Mouse (Mus musculus) left cerebral cortex, postnatal 10 days (tissue): ENCODE measurements around the gene Pip4k2b. TPM values are rescaled to one million over a fixed set of nuclear protein-coding genes. Genes with fewer than 3 reads are reported as not detected.

ENCODE experiments used
- DNase-seq, 2 experiments: peaks; one replicate each; pipeline ENCODE4 v3.0.0; 2021 to 2022; ENCODE audit warnings: low spot score in 2 of 2, mixed read lengths in 1 of 2; ENCODE audit errors: extremely low spot score in 1 of 2
- intact Hi-C: fragments of 180-260 bp; cut with DNase I; formaldehyde crosslinking; loops from one replicate; pipeline ENCODE4 v1.15.1; 2025
- total RNA-seq, 2 experiments: library from RNA; stranded (reverse); gene quantifications; 2 replicates each; pipeline ENCODE4 v1.2.3; 2021

Pip4k2b gene
- total RNA-seq, 2 experiments from 2014 or later, result 146 to 153 TPM

GRCm38 (mm10) chr11:97700003-97700745 is 44.3 kb downstream of the Pip4k2b start, which contains the start of gene Pcgf2:
Gene Pcgf2 (minus strand): TSS chr11:97700497.
- DNase-seq, result peak; percentile 63 to 92
- intact Hi-C loops, result loop anchor here (5.0 kb wide), 1 partner anchor 42 kb away; the partner anchor contains the start of gene Pip4k2b

GRCm38 (mm10) chr11:97699626-97700002 is 44.9 kb downstream of the Pip4k2b start:
- DNase-seq, result peak; percentile 88 to 96
- intact Hi-C loops, result loop anchor here (5.0 kb wide), 3 partner anchors 37 to 207 kb away; partner anchors contain the start of genes Mllt6 and Pip4k2b

- peak; percentile 42 to 89 for DNase-seq
- intact Hi-C loops, result loop anchor here (5.0 kb wide), 2 partner anchors 37 to 207 kb away; partner anchors contain the start of gene Mllt6
Observed at GRCm38 (mm10) chr11:97698741-97699611, 45.5 kb downstream of the Pip4k2b start.

GRCm38 (mm10) chr11:97697891-97698529 is 46.5 kb downstream of the Pip4k2b start:
- DNase-seq, result no peak
- intact Hi-C loops, result loop anchor here (5.0 kb wide), 2 partner anchors 36 to 206 kb away; partner anchors contain the start of gene Mllt6

- intact Hi-C loops, result loop anchor here (5.0 kb wide), 2 partner anchors 35 to 205 kb away; partner anchors contain the start of gene Mllt6
- no peak for DNase-seq
Observed at GRCm38 (mm10) chr11:97697199-97697890, 47.2 kb downstream of the Pip4k2b start.

- DNase-seq, result no peak
- intact Hi-C loops, result loop anchor here (5.0 kb wide), 2 partner anchors 34 to 204 kb away; partner anchors contain the start of gene Mllt6
Observed at GRCm38 (mm10) chr11:97696669-97697068, 47.8 kb downstream of the Pip4k2b start.

GRCm38 (mm10) chr11:97695712-97696401 is 48.6 kb downstream of the Pip4k2b start:
- peak in 1 of 2 experiments; percentile 65 for DNase-seq
- intact Hi-C loops, result loop anchor here (5.0 kb wide), 2 partner anchors 34 to 204 kb away; partner anchors contain the start of gene Mllt6

- peak; percentile 58 to 75 for DNase-seq
- intact Hi-C loops, result loop anchor here (5.0 kb wide), 3 partner anchors 33 to 203 kb away; partner anchors contain the start of gene Mllt6
Observed at GRCm38 (mm10) chr11:97694921-97695711, 49.4 kb downstream of the Pip4k2b start.

GRCm38 (mm10) chr11:97694435-97694834 is 50.1 kb downstream of the Pip4k2b start:
- intact Hi-C loops, result loop anchor here (5.0 kb wide), 1 partner anchor 47 kb away; no protein-coding TSS in a partner anchor
- no peak for DNase-seq

- intact Hi-C loops, result loop anchor here (5.0 kb wide), 1 partner anchor 43 kb away; no protein-coding TSS in a partner anchor
Observed at GRCm38 (mm10) chr11:97689861-97690260, 54.6 kb downstream of the Pip4k2b start.

GRCm38 (mm10) chr11:97687061-97687460 is 57.4 kb downstream of the Pip4k2b start:
- no peak for DNase-seq
- intact Hi-C loops, result no loop called here

More at GRCm38 (mm10) chr11:97689861-97690260, 54.6 kb downstream of the Pip4k2b start:
- DNase-seq, result peak; percentile 49 to 77

GRCm38 (mm10) chr11:97686322-97686908 is 58.1 kb downstream of the Pip4k2b start:
- intact Hi-C loops, result no loop called here
- DNase-seq, result no peak

- peak; percentile 73 to 94 for DNase-seq
- intact Hi-C loops, result no loop called here
Observed at GRCm38 (mm10) chr11:97685613-97686321, 58.7 kb downstream of the Pip4k2b start, which contains the start of gene Cisd3. Gene Cisd3 (plus strand): TSS chr11:97685826.

- intact Hi-C loops, result no loop called here
Observed at GRCm38 (mm10) chr11:97684766-97685165, 59.7 kb downstream of the Pip4k2b start.

GRCm38 (mm10) chr11:97684063-97684680 is 60.3 kb downstream of the Pip4k2b start:
- intact Hi-C loops, result no loop called here
- no peak for DNase-seq

More at GRCm38 (mm10) chr11:97684766-97685165, 59.7 kb downstream of the Pip4k2b start:
- DNase-seq, result no peak
